Mouse (Mus musculus) lung, postnatal 0 days (tissue): ENCODE measurements around the gene Itih1.

ENCODE experiments used
- CTCF ChIP-seq: IDR thresholded peaks from 2 replicates; pipeline ENCODE4 v1.5.1; 2016; ENCODE audit warnings: antibody characterized with exemption, mild to moderate bottlenecking
- EP300 ChIP-seq: IDR thresholded peaks from 2 replicates; pipeline ENCODE4 v1.6.1; 2016; ENCODE audit warnings: antibody characterized with exemption, mild to moderate bottlenecking, control low read depth

- no peak for TF ChIP-seq CTCF
- TF ChIP-seq EP300: no peak
Measured at GRCm38 (mm10) chr14:30903036-30903435, 40.1 kb downstream of the Itih1 start.
